Mouse (Mus musculus) cortical plate, adult 2 months (tissue): Measurements from ENCODE around the gene Crtap. TPM values are rescaled to one million over a fixed set of nuclear protein-coding genes. Genes with fewer than 3 reads are reported as not detected.
A peak's percentile ranks its signal among the peaks of the same experiment; 100 is the strongest.

Experiments
- H3K27ac ChIP-seq: fragments of 200-500 bp; 2 replicates; pipeline ENCODE4 v1.5.1; 2012; ENCODE audit warnings: low read length, control low read depth, inconsistent platforms; ENCODE audit not compliant: insufficient read depth
- H3K4me1 ChIP-seq: fragments of 200-500 bp; 2 replicates; pipeline ENCODE4 v1.6.1; 2011; ENCODE audit warnings: low read length; ENCODE audit not compliant: control insufficient read depth, insufficient read depth
- H3K4me3 ChIP-seq: fragments of 200-500 bp; 2 replicates; pipeline ENCODE4 v1.5.1; 2011; ENCODE audit warnings: mild to moderate bottlenecking, low read length, control low read depth; ENCODE audit not compliant: insufficient read depth
- CTCF ChIP-seq: fragments of 200-500 bp; IDR thresholded peaks from 2 replicates; pipeline ENCODE4 v1.5.1; 2011; ENCODE audit warnings: mild to moderate bottlenecking, control low read depth, low read length; ENCODE audit not compliant: insufficient read depth; ENCODE audit errors: extremely low read depth
- POLR2A ChIP-seq: fragments of 200-500 bp; IDR thresholded peaks from 2 replicates; pipeline ENCODE4 v1.6.1; 2011; ENCODE audit warnings: mild to moderate bottlenecking, low read length, control low read depth; ENCODE audit not compliant: insufficient read depth; ENCODE audit errors: extremely low read depth
- polyA plus RNA-seq: library from polyadenylated mRNA; depleted of rRNA; stranded (reverse); fragments of >200 nt; gene quantifications from 2 replicates; pipeline ENCODE4 v1.2.3, GENCODE M21; 2012

The Crtap gene
- polyA plus RNA-seq, 1 experiment: 14.9 TPM

DNA sequence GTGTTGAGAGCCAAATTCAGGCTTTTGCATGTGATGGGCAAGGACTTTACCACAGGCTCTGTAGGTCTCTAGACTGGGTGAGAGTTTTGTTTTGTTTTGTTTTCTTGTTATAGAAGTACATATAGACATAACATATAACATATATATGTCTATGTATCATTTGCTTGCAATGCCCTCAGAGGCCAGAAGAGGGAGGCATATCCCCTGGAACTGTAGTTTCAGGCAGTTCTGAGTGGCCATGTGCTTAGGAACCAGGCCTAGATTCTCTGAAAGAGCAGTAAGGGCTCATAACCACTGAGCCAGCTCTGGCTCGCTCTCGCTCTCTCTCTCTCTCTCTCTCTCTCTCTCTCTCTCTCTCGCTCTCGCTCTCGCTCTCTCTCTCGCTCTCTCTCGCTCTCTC is 27.7 kb upstream of the Crtap start:
- Histone ChIP-seq H3K27ac (no peak overlapping the region), H3K4me1 (no peaks in the 10 kb centered on the region), H3K4me3 (no peak overlapping the region)
- TF ChIP-seq CTCF (peak; percentile 44), POLR2A (no peak)

DNA sequence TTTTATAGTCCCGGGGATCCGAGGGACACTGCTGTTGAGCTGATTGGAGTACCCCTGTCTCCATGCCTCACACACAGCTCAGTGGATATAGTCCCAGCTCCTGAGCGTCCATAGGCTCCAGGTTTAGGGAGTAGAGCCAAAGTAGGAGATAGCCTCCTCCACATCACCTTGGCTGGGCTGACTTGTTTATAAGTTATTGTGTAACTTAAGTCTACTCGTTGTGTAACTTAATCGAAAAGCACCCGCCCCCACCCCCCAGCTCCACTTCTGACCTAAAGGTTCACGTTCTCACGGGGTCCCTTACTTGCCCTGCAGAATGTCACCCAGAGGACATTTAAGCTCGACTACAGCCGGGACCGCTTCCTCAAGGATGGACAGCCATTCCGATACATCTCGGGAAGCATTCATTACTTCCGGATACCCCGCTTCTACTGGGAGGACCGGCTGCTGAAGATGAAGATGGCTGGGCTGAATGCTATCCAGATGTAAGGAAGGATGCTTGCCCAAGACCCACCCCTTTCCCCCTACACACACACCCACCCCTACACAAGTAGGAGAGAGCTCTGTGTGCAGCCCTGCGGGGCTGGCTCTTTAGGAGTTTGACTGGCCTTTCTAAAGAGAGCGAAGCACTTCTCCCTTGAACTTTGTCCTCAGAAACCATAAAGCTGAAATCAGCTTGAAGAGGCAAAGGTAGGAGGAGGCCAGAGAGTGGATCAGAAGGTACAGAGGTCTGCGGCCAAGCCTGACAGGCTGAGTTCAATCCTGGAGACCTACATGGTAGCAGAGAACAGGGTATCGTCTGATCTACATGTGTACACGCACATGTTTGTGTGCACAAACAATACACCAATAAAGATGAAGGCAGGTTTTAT is 26.4 kb upstream of the Crtap start:
- Histone ChIP-seq H3K27ac (no peak overlapping the region), H3K4me1 (no peaks in the 10 kb centered on the region), H3K4me3 (no peak overlapping the region)
- TF ChIP-seq POLR2A (no peak), CTCF (no peak)

DNA sequence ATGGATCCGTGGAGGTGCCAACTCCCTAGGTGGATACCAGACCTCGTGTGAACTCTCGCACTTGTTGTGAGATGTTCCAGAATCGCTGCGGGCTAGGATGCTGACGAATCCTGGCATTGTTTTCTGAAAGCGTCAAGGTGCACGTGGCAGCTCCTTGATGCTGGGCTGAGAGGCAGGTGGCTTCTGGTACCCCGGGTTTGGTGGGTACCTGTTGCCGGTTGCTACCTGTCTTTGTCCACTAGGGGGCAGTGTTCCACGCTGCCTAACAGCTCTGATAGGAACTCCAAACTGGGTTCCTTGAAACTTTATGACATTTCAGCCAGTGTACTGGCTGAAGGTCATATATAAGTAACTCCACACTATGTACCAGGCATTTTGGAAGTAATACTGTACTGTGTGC is 25.2 kb upstream of the Crtap start:
- peak; percentile 79 for TF ChIP-seq CTCF
- TF ChIP-seq POLR2A: no peak
- Histone ChIP-seq H3K27ac (no peak overlapping the region), H3K4me1 (no peaks in the 10 kb centered on the region), H3K4me3 (no peak overlapping the region)

DNA sequence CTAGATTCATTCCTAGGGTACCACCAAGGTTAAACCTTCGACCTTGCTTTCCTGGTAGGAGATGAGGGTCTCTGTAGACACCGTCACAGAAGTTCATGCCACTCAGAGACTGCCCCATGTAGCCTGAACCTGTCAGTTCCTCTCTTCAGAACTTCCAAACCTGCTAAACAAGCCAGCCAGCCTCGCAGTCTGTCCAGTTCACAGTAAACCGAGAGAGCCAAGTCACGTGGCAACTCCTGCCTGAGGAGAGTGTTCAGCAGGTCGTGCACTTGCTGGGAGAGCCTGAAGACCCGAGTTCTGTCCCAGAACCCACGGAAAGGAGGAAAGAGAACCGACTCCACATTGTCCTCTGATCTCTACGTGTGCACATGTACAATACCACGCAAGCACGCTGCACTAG is 23.4 kb upstream of the Crtap start:
- no peak overlapping the region for H3K4me3 ChIP-seq
- no peaks in the 10 kb centered on the region for H3K4me1 ChIP-seq
- TF ChIP-seq POLR2A (no peak), CTCF (no peak)
- no peak overlapping the region for H3K27ac ChIP-seq

DNA sequence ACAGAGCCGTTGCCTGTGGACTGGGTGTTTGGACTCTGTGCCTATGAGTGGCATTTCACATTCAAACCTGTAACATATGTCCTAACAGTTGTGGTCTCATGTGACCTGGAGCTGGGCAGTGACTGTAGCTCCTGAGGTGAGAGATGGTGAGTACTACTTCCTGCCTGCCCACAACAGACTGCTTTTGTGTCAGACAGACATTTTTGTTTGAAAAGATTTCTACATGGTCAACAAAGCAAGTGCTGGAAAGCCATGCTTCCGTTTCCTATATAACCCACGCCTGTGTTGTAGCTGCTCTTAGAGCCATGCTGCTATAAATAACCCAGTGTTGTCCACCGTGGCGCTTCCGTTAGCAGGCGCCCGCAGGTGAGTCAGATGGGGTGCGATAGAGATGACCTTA is 21.9 kb upstream of the Crtap start:
- TF ChIP-seq CTCF: no peak
- no peak for TF ChIP-seq POLR2A
- Histone ChIP-seq H3K4me1 (no peaks in the 10 kb centered on the region), H3K4me3 (no peak overlapping the region), H3K27ac (no peak overlapping the region)

DNA sequence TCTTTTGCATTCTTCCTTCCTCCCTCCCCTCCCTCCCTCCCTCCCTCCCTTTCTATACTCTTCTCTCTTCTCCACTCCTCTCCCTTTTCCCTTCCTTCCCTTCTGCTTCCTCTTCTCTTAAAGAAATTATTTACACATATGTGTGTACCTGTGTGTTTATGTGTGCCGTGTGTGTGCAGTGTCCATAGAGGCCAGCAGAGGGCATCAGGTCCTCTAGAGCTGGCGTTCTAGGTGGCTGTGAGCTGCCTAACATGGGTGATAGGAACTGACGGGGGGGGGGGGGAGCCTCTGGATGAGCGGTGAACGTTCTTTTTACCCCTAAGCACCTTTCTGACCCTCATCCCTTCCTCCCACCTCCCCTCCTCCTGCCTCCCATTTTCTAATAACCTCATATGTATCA is 20.8 kb upstream of the Crtap start:
- H3K27ac ChIP-seq: no peak overlapping the region
- TF ChIP-seq CTCF (no peak), POLR2A (no peak)

DNA sequence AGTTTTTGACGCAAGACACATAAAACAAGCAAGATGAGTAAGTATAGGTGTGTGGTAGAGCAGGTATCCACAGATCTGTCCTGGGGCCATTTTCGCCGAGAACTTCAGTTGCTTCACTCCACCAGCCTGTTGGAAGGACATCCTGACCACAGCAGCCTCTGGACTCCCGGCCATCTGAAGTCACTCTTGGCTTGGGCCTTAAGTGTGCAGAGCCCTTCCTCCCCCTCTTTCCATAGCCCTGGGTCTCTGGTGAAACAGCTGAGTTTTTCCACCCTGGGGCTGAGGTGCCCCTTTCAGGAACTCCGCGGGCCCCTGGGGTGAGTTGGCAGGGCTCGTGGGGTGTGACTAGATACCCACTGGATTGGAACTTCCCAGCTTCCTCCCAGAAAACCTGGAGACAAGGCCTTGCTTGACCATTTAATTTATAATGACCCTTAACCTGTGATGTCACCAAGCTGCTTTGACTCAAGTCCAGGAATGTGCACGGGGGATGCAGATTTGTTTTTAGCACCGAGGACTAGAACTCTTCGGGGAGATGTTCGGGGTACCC is 19.9 kb upstream of the Crtap start:
- Histone ChIP-seq H3K4me1 (no peaks in the 10 kb centered on the region), H3K4me3 (no peak overlapping the region), H3K27ac (no peak overlapping the region)
- TF ChIP-seq CTCF (no peak), POLR2A (no peak)

More for the DNA sequence above, 20.8 kb upstream of the Crtap start:
- H3K4me1 ChIP-seq: no peaks in the 10 kb centered on the region
- no peak overlapping the region for H3K4me3 ChIP-seq

DNA sequence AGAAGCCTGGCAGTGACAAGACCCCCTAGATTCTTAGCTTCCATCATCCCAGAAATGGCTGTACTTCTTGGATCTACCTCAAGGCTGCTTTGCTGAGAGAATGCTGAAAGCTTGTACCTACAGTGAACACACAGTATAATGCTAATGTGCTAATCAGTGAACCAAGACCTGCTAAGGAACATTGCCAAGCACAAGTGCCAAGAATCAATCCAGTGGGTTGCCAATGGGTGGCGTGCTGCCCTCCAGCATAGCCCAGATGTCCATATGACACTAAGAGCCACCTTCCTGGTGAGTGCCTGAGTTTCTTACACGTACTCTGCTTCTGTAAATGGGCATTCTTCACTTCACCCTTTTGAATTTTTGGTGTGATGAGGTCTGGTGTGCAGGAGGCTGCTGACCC is 17.2 kb upstream of the Crtap start:
- TF ChIP-seq POLR2A: no peak
- no peak for TF ChIP-seq CTCF
- H3K27ac ChIP-seq: no peak overlapping the region
- H3K4me3 ChIP-seq: no peak overlapping the region
- H3K4me1 ChIP-seq: no peaks in the 10 kb centered on the region

DNA sequence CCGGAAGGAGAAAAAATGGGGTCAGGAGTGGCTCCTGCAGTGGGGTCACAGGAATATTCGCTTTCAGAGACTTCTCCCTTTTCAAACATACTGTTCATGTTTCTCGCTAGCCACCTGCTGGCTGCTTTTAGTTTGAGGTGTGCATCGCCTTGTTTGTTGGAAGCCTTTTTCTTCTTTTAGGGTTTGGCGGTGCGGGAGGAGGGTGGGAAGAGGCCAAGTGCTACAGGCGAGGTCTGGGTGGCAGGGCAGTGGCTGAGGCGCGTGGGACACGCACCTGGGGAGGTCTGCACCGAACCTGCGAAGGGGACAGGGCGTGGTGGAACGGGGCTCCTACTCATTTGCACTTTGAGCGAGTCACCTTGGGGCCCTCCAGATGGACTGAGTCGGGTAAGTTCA is 11.2 kb upstream of the Crtap start:
- Histone ChIP-seq H3K4me1 (no peaks in the 10 kb centered on the region), H3K4me3 (peak overlapping the region; percentile 84), H3K27ac (peak overlapping the region; percentile 92)
- TF ChIP-seq POLR2A (no peak), CTCF (no peak)

DNA sequence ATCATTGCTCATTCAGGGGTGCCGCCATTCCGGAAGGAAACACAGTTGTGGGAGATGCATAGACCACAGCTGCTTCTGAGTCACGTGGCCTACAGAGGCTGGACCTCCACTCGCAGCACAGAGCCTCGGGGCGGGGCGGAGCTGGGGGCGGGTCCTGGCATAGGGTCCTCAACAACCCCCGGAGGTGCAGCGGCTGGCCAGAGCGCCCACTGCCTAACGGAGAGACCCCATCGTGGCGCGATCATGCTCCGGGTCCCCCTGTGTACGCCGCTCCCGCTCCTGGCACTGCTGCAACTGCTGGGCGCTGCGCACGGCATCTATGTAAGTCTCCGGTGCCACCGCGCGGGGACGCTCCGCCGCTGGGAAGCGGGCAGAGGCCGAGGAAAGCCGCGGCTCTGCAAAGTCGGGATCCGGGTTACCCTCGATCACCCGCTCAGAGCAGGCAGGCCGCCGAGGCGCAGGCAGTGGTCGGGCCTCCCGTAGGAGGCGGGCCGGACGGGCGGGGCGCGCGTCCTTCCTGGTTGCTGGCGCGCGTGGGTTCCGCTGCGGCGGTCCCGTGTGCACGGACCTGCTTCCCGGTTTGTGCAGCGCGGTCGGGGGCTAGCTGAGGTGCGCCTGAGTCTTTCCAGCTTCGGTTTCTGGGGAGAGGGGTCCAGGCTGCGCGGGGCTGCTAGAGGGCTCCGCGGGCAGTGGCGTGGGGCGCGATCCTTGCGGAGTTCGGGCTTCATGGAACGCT is 10.6 kb upstream of the Crtap start, which contains the start of the genes Glb1 and Tmppe:
Glb1 (plus strand) TSS at position 128 of the 736 bp plus-strand sequence.
Tmppe (plus strand) TSS at position 157 of the 736 bp plus-strand sequence.
- Histone ChIP-seq H3K27ac (peak within 1 kb of the TSS; percentile 92), H3K4me1 (no peaks in the 10 kb centered on the region), H3K4me3 (peak within 1 kb of the TSS; percentile 84)
- TF ChIP-seq POLR2A: peak; percentile 65
- no peak for TF ChIP-seq CTCF
